Mouse (Mus musculus) 3T3-L1 (cell line): ENCODE measurements around the gene Mrgprd.

Experiments
- DNase-seq: peaks from one replicate; pipeline ENCODE4 v3.0.0-alpha.2; 2015; ENCODE audit warnings: low read depth, low spot score

Gene Mrgprd

GRCm38 (mm10) chr7:145314785-145315411 lies at the start of gene Mrgprd:
Gene Mrgprd (plus strand): TSS chr7:145314835.
- DNase-seq: no peak

DNA sequence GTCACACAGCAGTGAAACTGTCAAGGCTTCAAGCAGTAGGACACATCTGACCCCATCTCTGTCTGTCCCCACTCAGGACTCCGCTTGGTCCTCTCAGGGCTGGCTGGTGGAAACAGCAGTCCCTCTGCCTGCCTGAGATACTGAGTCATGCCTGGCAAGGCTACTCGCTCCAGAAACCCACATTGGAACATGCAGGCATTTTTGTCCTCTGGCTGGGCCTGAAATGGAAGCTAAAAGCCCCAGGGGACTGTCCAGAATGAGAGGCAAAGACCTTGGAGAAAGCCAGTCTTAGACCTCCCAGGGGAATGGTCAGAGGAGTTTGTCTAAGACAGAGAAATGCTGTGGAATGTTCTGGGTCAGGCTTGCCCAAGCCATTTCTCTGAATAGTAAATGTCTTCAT lies 48.6 kb upstream of the Mrgprd start:
- peak; percentile 85 for DNase-seq

GRCm38 (mm10) chr7:145268890-145269289 lies 45.7 kb upstream of the Mrgprd start:
- DNase-seq: no peak

DNA sequence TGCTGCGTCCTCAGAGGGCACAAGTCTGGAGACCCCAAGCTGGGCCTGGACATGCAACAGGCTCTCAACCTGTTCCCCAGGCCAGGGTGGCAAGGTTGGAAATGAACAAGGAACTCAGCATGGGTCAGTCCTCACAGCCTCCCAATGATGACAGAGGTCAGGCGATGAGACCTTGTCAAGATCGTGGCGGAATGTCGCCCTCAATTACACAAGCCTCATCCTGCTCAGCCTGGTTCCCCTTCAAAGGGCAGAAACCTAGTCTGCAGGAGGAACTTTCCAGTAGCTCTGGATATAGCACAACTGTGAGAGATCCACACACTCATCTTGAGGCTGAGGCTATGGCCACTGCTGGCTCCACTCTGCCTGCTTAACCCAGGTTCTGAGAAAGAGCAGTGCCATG lies 43.7 kb upstream of the Mrgprd start:
- DNase-seq: no peak

GRCm38 (mm10) chr7:145275488-145275887 lies 39.1 kb upstream of the Mrgprd start:
- peak; percentile 43 for DNase-seq

DNA sequence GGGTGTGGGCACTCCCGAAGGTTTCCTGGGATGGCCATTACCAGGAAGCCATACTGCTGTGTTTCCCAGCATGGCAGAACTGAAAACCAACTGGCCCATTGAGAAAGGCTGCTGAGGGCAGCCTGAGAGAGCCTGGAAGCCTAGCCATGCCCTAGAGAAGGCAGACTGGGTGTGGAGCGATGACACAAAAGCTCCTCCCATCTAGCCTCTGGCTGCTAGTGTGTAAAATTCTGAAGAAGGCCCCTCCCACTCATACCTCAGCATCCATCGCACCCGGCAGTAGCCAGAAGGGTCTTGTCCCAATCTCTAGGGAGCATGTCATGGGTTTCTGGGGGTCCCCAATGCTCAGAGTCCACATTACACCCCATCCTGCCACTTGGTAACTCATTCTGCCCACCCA lies 33.2 kb upstream of the Mrgprd start:
- no peak for DNase-seq

DNA sequence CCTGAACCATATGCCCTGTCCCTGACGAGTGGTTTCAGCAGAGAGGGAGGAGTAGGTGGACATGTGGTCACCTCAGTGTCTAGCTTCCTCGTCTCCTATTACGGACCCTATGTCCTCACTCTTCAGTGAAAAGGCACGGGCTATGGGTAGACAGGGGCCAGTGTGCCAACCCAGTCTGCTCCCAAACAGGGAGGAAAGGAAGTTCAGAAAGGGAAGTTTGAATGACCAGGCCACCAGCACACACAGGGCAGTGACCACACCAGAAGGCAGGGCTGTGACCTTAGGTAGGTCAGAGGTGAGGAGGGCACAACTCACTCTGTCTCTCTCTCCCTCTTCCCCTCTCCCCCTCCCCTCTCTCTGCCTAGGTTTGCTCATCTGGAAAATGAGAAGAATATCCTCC lies 31.6 kb upstream of the Mrgprd start:
- peak; percentile 6 for DNase-seq

DNA sequence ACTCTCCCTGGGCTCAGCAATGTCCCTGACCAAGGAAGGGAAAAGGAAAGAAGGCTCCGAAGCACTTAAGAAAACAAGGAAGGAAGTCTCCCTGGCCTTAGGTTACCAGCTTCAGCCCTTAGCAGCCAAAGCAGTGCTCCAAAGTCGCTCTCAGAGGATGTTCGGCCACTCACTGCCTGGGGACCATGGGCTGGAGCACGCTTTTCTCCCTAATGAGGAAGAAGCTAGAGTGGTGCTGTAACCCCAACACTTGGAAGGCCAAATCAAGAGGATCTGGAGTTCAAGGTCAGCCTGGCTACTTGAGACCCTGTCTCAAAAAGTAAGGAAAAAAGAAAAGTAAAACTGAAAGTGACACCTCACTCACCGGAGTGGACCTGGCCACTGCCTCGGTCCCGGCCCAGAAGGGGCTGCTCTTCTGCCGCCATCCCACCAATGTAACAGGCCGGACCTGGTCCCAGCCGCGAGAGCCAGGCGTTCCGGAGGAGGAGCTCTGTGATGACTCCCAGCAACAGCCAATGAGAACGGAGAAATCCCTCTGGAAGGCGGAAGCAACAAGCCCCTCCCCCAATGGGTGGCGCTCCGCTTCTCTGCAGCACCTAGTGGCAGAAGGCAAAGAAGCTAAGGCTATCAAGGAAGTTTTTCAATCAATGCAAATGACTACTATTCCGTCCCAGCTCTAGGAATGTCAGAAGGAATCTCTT lies 31.0 kb upstream of the Mrgprd start, which contains the start of gene Tpcn2:
TSS of gene Tpcn2 (minus strand) at position 525 of the 701 bp plus-strand sequence.
- DNase-seq: peak; percentile 98

DNA sequence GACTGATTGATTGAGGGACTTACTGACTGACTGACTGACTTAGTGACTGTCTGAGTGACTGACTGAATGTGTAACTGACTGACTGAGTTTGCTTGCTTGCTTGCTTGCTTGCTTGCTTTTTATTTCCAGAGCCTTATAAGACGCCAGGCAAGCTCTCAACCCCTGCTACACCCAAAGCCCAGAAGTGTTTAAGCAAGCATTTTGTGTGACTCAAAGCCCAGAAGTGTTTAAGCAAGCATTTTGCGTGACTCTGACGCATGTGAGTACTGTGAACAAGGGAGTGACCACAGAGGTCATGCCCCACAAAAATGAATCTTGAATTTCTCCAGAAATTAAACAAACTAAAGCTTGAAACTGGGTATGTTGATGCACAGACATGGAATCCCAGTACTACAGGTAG lies 30.3 kb upstream of the Mrgprd start:
- peak; percentile 76 for DNase-seq

DNA sequence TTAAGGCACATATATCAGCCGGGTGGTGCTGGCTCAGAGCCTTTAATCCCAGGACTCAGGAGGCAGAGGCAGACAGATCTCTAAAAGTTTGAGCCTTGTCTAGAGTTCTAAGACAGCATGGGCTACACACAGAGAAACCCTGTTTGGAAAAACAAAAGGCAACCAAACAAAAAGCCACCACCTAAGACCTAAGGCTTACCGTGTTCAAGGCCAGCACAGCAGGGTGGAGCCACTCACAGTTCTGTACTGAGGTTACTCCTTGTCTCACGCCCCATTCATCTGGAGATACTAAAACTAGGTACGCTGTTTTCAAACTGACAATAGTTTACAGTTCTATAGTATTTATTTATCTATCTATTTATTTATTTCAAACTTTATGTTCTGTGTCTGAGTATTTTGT lies 29.2 kb upstream of the Mrgprd start:
- DNase-seq: no peak

DNA sequence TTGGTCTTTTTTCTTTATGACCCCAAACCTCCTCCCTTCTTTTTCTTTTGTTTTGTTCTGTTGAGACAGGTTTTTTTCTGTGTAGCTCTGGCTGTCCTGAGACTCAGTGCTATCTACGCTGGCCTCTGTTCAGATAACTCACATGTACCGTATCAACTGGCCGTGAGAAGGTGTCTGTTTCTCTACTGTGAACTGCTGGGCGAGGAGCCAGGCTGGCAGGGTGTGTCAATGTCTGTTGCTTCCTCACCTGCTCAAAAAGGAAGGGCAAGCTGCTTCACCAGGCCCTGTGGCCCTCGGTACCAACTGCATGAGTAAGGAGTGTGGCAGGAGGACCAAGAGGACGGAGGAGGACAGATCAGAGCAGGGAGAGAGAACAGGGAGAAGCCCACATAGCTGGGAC lies 27.2 kb upstream of the Mrgprd start:
- DNase-seq: no peak

DNA sequence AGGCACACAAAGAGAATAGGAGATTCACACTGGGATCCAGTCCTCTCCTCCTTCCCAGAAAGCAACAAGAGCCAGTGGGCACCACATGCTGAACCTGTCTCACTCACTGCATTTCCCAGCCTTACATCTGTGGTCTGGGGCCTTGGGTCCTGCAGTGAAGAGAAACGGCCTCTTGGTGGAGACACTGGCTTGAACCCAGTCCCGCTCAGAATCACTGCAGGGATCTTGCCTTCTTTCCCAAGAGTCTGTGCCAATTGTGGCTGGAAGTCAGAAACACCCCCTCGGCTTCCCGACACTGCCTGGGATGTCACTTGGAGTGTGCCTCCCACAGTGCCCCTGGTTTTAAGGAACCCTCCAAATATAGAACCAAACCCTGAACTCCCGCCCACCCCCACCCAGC lies 25.3 kb upstream of the Mrgprd start:
- peak; percentile 80 for DNase-seq

DNA sequence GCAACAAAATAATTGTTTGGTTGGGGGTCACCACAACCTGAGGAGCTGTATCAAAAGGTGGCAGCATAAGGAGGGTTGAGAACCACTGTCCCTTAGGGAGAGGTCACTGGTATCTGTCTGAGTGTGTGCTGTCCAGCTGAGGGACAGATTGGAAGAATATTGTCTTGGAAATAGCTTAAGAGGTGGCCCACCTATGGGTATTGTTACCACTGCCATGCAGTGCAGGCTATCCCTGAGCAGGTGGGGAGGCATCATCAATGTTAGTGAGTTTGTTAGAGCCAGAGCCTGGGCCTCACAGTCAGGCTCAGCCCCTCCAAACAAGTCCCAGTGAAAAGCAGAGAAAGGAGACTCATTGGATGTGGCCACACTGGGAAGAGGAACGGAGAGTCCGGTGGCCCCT lies 22.8 kb upstream of the Mrgprd start:
- DNase-seq: no peak

DNA sequence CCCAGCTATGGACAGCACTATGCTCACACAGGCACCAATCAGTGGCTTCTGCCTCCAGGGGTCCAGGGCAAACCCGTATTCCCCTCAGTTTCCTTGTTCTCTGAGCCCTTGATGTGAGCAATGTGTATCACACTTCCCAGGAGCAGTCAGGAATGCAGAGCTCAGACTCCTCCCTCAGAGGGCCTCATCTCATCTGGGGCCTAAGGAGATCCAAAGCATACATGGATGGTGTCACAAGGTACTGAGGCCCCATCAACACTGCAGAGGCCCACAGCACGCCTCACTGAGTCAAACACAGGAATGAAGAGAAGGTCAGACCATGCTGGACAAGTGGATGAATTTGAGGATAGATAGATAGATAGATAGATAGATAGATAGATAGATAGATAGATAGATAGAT lies 21.9 kb upstream of the Mrgprd start:
- peak; percentile 7 for DNase-seq

DNA sequence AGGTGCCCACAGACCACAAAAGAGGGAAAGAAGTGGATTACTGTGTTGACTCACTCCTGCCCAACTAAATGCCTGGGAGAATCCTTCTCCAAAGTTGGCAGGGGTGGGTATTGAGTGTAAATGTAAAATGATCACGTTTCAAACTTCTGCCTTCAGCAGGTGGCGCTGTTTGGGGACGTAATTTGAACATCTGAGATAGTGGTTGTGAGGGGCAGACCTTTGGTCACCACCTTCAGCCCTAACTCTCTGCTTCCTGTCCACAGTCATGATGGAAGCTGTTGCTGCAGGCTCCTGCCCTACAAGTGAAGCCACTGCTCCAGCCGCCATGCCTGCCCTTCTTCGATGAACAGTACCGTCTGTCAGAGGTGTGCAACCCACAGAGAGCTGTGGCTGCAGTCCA lies 20.8 kb upstream of the Mrgprd start:
- peak; percentile 57 for DNase-seq

DNA sequence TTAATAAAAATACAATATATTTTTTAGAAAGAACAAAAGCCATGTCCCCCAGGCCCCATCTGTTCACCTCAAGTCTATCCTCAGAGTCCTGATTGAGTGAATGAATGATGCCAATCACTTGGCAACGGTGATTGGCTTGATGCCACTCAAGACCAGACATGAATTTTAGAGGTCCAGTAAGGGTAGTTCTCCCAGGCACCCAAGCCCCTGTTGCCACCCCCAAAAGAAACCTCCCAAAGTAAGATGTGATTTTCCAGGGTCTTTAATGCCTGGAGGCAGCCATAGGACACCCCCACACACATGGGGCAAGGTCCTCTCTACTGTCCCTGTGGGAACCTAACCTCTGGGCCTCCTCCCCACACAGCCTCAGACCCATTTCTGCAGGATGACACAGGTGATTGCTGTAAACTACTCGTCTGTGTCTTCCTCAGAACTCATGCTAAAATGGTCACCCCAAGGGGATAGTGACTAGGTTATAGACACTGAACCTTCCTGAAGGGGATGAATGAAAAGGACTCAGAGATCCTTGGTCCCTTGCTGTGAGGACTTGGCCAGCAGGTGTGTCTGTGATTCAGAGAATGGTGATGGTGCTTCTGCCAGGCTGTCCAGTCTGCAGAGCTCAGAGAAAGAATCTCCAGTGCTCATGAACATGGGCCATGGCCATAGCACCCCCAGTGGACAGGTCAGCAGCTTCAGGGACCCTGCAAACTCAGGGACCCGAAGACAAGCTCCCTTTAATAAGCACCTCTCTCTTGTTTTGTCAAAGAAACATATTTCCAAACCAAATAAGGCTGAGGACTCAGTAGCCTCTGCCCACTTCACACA lies 15.8 kb upstream of the Mrgprd start:
- DNase-seq: peak; percentile 51

- peak; percentile 88 for DNase-seq
These were observed 14.9 kb upstream of the Mrgprd start for GRCm38 (mm10) chr7:145299562-145300320.

DNA sequence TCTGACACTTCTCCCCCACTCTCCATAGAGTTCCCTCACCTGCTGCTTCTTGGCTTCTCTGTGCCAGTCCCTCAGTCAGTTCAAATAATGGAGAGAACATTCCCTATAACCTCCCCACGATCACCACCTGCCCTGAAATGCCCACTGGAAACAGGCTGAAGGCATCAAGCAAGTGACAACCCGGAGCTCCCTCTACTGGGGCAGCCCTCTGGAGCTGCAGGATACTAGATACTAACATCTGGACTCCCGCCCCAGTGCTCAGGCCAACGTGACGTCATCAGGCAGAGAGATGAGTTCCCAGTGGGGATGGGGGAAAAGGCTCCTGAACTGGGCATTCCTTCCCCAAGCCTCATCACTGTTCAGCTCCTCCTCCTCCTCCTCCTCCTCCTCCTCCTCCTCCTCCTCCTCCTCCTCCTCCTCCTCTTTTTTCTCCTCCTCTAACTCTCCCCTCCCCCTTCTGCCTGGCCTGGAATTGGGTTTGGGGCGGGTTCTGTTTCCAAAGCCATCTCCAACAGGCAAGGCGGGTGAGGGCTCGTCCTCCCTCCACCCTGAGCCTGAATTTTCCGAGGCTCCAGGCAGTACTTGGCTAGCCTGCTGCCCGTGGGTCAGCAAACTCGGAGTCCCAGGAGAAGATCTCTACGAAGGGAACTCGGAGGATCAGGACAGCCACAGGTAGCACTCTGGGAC lies 14.2 kb upstream of the Mrgprd start, which contains the start of gene Mrgprf:
TSS of gene Mrgprf (plus strand) at position 508 of the 687 bp plus-strand sequence.
- DNase-seq: peak; percentile 95

DNA sequence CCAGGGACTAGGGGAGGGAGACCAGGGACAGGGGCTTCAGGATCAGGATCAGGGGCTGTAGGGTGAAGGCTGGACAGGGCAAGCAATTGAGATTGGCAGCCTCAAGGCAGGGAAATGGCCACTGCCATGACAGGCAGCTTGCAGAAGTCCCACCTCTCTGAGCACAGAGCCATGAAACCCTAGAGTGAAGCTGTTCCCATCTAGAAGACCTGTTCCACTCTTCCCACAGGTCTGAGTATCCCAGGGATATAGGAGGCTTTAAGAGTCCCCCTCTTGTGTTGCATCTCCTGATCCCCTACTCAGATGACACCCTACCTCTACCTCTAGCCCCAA lies 13.7 kb upstream of the Mrgprd start:
- peak; percentile 71 for DNase-seq

- DNase-seq: peak; percentile 58
These were observed 13.2 kb upstream of the Mrgprd start for GRCm38 (mm10) chr7:145301341-145302005.
